Mouse (Mus musculus) cerebellum, postnatal 25 days (tissue): ENCODE data around the gene Lipm.

Source experiments
- DNase-seq, 2 experiments: peaks; one replicate each; pipeline ENCODE4 v3.0.0; 2021; ENCODE audit warnings: mixed read lengths in 2 of 2

Lipm gene

GRCm38 (mm10) chr19:34100633-34101032 lies at the start of gene Lipm:
Gene Lipm (plus strand): TSS chr19:34100933.
- no peak for DNase-seq

GRCm38 (mm10) chr19:34051502-34051901 lies 49.2 kb upstream of the Lipm start:
- no peak for DNase-seq

- DNase-seq = no peak
These were observed 37.2 kb upstream of the Lipm start for GRCm38 (mm10) chr19:34063547-34063946.

- DNase-seq = no peak
These were observed 36.7 kb upstream of the Lipm start for GRCm38 (mm10) chr19:34064059-34064458.

DNA sequence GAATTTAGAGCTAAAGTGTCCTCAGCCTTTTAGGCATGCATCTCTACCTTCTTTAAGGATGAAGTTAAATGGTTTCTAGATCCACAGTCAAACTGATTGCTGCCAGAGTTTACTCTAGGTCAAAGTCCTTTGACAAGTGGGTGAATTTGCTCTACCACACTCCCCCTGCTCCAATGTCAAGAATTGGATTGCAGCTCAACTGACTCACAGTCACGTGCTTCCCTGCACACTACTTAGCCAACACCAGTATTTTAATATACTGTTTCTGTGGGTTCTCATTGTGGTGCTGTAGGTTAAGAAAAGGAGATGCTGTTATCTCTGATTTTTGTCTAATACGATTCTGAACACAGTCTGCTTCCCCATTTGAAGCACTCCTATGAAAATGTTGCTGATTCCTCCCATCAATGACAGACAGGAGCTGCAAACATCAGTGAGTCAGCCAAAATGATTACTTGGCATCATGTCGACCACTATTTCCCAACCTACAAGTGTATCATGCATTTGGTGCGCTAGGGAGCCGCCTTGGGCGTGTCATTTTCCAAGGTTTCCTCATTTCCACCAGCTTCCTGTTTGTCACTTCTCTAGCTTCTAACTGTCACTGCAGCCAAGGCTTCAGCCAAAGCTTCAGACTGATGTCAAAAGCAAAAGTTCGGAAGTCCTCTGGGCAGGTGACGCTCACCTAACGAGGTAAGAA lies 33.8 kb upstream of the Lipm start, which contains the start of gene Lipn:
Gene Lipn, plus strand, starts transcription at position 580 of the 694 bp plus-strand sequence.
- DNase-seq = no peak

DNA sequence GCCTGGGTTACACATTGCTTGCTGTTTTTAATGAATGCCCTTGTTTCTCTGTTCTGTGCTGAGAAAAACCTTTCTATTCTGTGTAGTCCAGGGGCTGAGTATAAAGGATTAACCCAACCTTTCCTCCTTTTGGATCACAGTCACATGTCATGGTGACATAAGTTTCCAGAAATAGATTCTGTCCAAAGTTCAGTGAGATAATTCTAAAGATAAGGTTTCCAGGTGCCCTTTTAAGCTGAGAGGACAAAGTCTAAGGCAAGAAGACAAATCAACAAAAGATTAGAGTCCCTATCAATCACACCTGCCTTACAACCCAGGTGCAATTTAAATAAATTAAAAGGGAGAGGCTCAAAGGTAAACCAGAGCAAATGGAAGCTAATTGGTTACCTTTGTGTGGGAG lies 26.5 kb upstream of the Lipm start:
- DNase-seq = no peak

GRCm38 (mm10) chr19:34078130-34078529 lies 22.6 kb upstream of the Lipm start:
- no peak for DNase-seq

DNA sequence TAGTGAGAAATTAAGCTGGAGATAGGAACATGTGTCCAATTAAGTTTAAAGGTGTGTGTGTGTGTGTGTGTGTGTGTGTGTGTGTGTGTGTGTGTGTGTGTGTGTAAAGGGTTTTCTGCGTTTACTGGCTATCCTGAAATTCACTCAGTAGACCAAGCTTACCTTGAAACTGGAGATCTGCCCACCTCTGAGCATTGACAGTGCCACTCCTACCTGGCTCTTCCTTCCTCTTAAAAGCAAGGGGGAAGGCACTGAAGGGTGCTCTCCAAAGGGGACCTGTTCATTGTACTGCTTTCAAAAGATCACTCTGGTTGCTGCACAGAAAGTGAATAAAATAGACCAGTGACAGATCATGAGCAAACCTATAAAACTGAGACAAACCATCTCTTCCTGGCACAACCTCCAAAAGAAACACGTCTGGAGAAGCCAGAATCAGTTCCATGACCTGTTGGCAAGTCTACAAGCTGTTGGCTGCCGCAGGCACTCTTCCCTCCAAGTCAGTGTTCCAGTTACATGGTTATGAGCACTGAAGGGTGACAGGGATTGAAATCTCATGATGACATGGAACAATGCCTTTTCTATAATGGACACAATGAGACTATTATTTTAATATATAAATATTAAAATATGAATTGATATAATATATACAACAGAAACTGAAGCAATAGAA lies 11.6 kb upstream of the Lipm start:
- peak; percentile 21 to 43 for DNase-seq

DNA sequence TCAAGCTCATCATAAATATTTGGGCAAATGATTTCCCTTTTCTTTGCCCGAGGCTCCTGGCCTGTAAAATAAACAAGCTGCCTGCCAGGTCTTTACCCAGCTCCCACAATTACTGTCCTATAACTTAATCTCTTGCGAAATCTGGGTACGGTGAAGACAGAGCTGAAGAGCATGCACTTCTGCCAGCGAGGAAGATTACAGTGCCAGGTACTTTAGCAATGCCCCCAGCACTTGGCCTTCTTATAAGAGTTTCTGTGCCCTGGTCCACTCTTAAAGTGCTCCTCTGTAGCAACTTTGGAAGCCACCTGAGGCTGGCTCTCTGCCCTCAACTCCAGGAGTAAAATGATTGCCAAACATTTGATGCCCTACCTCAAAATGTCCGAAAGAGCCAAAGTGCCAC lies 5.4 kb upstream of the Lipm start:
- no peak for DNase-seq

GRCm38 (mm10) chr19:34096228-34096627 lies 4.5 kb upstream of the Lipm start:
- DNase-seq = no peak

DNA sequence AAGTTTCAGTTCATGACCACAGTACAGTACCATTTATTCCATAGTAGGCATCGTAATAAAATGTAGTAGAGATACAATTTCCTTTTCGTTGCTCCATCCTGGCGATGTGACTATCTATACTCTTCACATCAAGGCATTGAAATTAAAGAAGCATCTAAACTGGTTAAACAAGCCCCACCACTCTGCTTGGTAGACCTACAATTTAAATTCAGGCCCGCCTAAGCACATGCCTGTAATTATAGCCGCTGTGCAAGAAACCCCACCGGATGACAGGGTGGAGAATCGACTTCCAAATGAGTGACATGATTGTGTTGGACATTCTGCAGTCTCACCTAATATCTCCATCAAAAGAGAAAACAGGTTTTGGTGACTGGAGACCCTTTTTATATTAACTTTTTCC lies 1.2 kb downstream of the Lipm start:
- no peak for DNase-seq

- DNase-seq = no peak
These were observed 4.1 kb downstream of the Lipm start for GRCm38 (mm10) chr19:34104841-34105240.

DNA sequence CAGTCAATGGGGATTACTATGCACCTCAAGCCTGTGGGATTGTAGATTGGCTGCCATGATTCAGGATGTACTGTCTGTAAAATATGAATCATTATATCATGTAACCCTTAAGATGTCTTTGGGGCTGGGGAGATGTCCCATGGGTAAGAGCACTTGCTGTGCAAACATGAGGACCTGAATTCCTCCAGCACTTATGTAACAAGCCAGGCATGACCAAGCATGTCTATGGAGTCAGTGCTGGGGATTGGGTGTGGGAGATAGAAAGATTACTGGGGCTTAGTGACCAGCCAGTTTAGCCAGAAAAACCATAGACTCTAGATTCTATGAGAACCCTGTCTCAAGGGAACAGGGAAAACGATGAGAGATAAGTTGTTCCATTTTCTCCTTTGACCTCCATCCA lies 18.4 kb downstream of the Lipm start:
- DNase-seq = no peak

DNA sequence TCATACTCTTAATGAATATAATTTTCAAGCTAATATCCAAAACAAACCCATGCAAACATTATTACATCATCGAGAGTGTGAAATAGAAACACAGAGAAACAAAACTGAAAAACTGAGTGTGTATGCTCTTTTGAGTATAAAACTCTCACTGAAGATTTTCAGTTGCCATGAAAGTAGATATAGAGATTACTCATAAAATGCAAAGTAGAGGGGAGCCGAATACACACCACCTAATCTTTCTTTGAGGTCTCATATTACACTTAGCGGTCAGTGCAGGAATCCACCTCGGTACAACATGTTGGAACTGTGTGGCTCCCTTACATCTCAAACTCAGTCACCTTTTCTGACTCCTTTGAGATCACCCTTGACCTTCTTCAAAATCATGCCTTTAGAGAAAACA lies 18.9 kb downstream of the Lipm start:
- no peak for DNase-seq

DNA sequence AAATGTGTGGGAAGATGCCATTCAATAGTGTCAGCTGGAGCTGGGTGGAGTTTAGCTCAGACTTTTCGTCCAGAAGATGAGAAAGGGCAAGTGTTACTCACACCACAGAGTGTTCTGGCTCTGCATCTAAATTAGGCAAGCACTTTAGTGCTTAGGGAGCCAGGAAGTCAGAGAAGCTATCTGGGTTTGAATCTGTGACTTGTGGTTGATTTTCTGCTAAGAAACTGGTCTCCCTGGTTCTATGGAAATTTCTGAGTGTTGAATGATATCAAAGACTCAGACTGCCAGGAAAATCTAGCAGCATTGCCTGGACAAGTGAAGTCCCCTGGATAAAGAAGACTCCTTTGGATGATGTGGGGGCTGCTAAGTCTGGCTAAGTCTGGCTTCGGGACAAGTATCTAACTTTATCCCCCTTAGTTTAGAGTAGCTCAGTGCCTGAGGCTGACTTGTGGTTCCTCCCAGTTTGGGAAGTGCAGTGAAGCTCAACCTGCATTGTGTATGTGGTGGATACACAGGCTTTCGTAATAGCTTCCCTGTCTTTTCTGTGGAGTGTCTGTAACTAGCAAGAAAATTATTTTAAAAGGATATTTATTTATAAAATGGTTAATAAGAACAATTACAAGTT lies 19.5 kb downstream of the Lipm start:
- DNase-seq = no peak

DNA sequence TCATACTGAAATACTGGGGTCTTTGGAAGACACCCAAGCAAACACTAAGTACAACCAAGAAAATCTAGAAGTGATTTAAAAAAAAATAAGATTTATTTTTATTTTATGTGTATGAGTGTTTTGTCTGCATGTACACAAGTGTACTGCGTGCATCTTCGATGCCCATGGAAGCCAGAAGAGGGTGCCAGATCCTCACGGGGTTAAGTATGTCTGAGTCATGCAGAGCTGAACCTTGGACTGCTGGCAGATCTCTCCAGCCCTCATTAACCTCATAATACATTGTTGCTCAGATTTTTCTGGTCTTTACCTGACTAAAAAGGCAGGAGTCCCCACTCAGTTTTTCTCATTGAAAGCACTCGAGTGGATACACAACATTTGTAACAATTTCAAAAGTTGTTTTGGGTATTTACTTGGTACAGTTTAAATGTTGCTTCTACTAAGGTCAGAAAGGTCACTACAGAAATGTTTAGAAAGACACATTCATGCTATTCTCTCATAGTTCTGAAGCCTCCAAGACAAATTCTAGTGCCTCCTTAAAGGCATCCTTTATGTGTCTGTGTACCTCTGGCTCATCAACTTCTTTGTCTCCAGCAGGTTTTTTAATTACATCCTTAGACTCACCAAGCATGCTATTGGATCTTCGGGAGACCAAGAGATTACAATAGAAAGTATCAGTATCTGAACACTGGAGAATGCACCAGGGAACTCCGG lies 38.1 kb downstream of the Lipm start:
- DNase-seq = no peak

DNA sequence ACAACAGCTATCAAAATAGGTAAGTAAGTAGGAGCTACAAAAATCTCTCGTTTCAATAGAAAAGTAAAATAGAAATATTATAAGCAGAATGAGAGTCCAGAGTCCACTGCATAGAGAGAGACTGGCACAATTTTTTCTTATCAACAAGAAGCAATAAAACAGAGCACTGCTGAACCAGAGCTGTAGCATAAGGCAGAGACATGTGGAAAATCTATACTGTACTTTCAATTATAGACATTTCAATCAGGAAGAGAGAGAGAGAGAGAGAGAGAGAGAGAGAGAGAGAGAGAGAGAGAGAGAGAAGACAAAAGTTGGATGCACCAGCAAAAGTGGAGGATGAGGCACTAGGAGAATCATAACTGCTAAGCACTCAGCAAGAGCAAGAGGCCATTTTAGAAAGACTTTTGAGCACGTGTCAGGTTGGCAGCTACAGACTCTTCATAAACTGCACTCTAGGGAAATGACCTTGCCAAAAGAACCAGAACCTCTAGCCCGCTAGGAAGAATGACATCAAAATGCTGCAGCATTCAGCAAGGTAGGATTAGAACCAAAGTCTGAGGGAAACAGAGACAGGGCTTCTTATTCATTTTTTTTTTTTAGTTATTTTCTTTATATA lies 38.8 kb downstream of the Lipm start:
- no peak for DNase-seq

- no peak for DNase-seq
These were observed 47.7 kb downstream of the Lipm start for GRCm38 (mm10) chr19:34148421-34148820.

DNA sequence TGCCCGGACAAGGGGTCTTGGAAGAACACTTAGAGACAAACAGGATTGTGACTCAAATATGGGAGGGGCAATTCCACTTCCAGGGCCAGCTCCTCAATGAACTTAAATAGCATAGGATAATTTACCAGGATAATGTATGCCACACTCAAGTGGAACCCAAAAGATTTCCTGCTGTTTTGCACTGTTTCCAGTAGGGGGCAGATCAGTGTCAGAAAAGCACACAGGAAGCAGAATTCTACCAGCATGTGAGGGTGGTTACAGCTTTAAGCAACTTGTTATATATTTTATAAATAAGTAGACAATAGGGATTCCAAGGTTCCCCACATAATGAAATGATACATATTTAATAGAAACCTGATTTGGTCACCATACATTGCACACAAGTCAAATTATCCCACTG lies 51.2 kb downstream of the Lipm start:
- peak in 1 of 2 experiments; percentile 2 for DNase-seq

GRCm38 (mm10) chr19:34153263-34154144 lies 52.8 kb downstream of the Lipm start:
- no peak for DNase-seq

DNA sequence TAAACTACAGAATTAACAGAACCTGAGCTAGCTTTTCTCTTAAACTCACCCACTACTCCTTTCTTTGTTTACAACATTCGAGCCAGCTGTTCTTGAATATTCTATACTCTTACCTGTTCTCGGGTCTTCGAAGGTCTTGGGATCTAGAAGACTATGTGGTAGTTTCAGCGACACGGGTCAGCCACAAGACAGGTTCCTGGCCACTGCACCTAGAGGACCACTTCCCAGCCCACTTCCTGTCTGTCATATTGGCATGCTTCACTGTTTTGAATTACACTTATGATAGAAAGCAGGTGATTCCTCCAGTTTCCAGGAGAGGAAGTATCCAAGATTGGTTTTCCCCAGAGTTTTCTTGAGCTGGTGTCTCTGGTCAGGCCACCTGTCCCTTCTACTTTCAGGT lies 62.0 kb downstream of the Lipm start:
- DNase-seq = no peak

- DNase-seq = no peak
These were observed 65.2 kb downstream of the Lipm start, which contains the start of gene Ankrd22 for GRCm38 (mm10) chr19:34165891-34166290. Gene Ankrd22 (minus strand): TSS chr19:34166053.
